Mouse (Mus musculus) embryonic facial prominence, embryonic 15.5 days (tissue): ENCODE measurements around the gene Pcsk6. TPM values are rescaled to one million over a fixed set of nuclear protein-coding genes. Genes with fewer than 3 reads are reported as not detected.

Experiments
- ATAC-seq: fragments of 200-750 bp; cut with Nextera tagmentation; 2 replicates; pipeline ENCODE4 v1.8.0; 2017; ENCODE audit warnings: low read depth, moderate TSS enrichment; ENCODE audit not compliant: insufficient number of reproducible peaks, low FRiP score, low TSS enrichment
- H3K27ac ChIP-seq: fragments of 300-500 bp; sonication (generic); replicated peaks from 2 replicates; pipeline ENCODE4 v1.5.1; 2015; ENCODE audit warnings: mild to moderate bottlenecking, inconsistent platforms
- H3K27me3 ChIP-seq: fragments of 300-500 bp; sonication (generic); 2 replicates; pipeline ENCODE4 v1.6.1; 2015; ENCODE audit warnings: inconsistent platforms
- H3K36me3 ChIP-seq: fragments of 300-500 bp; sonication (generic); 2 replicates; pipeline ENCODE4 v1.6.1; 2015; ENCODE audit warnings: mild to moderate bottlenecking, inconsistent platforms
- H3K4me1 ChIP-seq: fragments of 300-500 bp; sonication (generic); 2 replicates; pipeline ENCODE4 v1.6.1; 2015; ENCODE audit warnings: inconsistent platforms
- H3K4me2 ChIP-seq: fragments of 300-500 bp; sonication (generic); replicated peaks from 2 replicates; pipeline ENCODE4 v1.6.1; 2015; ENCODE audit warnings: mild to moderate bottlenecking, inconsistent platforms
- H3K4me3 ChIP-seq: fragments of 300-500 bp; sonication (generic); replicated peaks from 2 replicates; pipeline ENCODE4 v1.5.1; 2015; ENCODE audit warnings: mild to moderate bottlenecking, inconsistent platforms
- H3K9ac ChIP-seq: fragments of 300-500 bp; sonication (generic); 2 replicates; pipeline ENCODE4 v1.6.1; 2015; ENCODE audit warnings: inconsistent platforms
- H3K9me3 ChIP-seq: fragments of 300-500 bp; sonication (generic); replicated peaks from 2 replicates; pipeline ENCODE4 v1.6.1; 2016; ENCODE audit warnings: inconsistent platforms
- WGBS: fragments of 180-500 bp; shearing (Covaris S2); methylation state at CpG from one replicate; pipeline ENCODE4 v1.1.7; 2015; 5-methylcytosine and 5-hydroxymethylcytosine counted together
- polyA plus RNA-seq: library from polyadenylated mRNA; unstranded; fragments of >200 nt; fragmentation: Nextera tagmentation; extraction: Ambion mirVana; gene quantifications from 2 replicates; pipeline ENCODE4 v1.2.1, GENCODE M21; 2015

Pcsk6 gene
- polyA plus RNA-seq, 1 experiment from 2014 or later = 8.5 TPM

GRCm38 (mm10) chr7:65884928-65885327, 23.4 kb downstream of the Pcsk6 start:
- H3K27me3 ChIP-seq = no peaks in the 10 kb centered on the region
- WGBS = 82% methylated on average over 4 of the region's 4 CpGs
- no peak overlapping the region for H3K9ac ChIP-seq
- H3K36me3 ChIP-seq = no peaks in the 10 kb centered on the region
- H3K4me2 ChIP-seq = no peak overlapping the region
- no peak overlapping the region for H3K4me3 ChIP-seq
- H3K9me3 ChIP-seq = no peaks in the 10 kb centered on the region
- no peak for ATAC-seq
- H3K4me1 ChIP-seq = peaks cover 19% of the 10 kb centered on the region
- H3K27ac ChIP-seq = no peak overlapping the region

DNA sequence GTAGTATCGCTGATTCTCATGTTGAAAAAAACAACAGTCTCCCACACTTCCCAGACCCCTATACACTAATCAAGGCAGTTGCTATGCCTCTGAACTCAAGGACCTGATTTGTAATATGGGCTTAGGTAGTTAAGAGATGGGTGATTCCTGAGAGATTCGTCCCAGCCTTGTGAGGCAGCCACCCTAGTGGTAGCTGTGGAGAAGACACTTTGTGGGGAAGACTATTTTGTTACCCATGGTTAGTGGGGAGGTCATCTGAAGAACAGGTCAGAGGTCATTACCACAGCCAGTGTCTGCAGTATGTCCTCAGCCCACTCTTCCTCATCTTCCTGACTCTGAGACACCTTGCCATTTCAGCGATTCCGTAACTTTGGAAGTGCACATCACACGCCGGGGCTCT, 24.3 kb downstream of the Pcsk6 start:
- WGBS = 93% methylated on average over 6 of the region's 6 CpGs
- H3K9ac ChIP-seq = no peak overlapping the region
- ATAC-seq = no peak
- no peaks in the 10 kb centered on the region for H3K9me3 ChIP-seq
- no peaks in the 10 kb centered on the region for H3K36me3 ChIP-seq
- H3K27ac ChIP-seq = no peak overlapping the region
- peaks cover 16% of the 10 kb centered on the region for H3K4me1 ChIP-seq
- no peak overlapping the region for H3K4me3 ChIP-seq
- no peaks in the 10 kb centered on the region for H3K27me3 ChIP-seq
- H3K4me2 ChIP-seq = no peak overlapping the region

GRCm38 (mm10) chr7:65891831-65892230, 30.3 kb downstream of the Pcsk6 start:
- Histone ChIP-seq H3K9me3 (no peaks in the 10 kb centered on the region), H3K36me3 (no peaks in the 10 kb centered on the region), H3K4me1 (0 out of 2 replicates have a peak, but pooled peaks cover 4% of the 10 kb centered on the region), H3K4me2 (no peak overlapping the region), H3K27ac (no peak overlapping the region), H3K27me3 (no peaks in the 10 kb centered on the region), H3K9ac (no peak overlapping the region), H3K4me3 (no peak overlapping the region)
- no peak for ATAC-seq
- WGBS = 84% methylated on average over 7 of the region's 7 CpGs

DNA sequence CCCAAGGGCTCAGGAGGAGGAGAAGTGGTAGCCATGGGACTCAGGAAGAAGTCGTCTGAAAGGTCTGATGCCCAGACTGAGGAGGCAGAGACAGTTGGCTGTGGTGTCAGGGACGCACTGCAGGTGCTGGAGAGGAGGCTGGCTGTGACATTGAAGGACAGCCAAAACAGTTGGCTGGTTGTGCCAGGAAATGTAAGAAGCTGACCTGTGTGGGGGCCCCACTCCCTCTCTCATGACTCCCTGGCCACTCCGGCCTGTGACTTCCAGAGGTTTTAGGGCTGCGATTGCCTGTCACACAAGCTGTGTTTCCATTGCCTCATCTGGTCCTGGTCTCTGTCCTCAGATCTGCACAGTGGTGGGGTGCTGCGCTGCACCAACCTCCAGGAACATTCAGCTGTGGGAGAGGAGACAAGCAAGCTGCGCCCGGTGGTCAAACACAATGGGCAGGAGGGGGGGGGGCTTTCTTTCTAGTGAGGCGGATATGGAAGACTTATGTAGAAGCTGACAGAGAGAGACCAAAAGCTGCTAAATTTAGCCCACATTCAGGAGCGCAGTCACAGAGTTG, 30.8 kb downstream of the Pcsk6 start:
- no peak overlapping the region for H3K4me2 ChIP-seq
- ATAC-seq = no peak
- no peaks in the 10 kb centered on the region for H3K27me3 ChIP-seq
- 72% methylated on average over 9 of the region's 9 CpGs for WGBS
- H3K36me3 ChIP-seq = no peaks in the 10 kb centered on the region
- H3K9ac ChIP-seq = no peak overlapping the region
- H3K9me3 ChIP-seq = no peaks in the 10 kb centered on the region
- H3K27ac ChIP-seq = no peak overlapping the region
- H3K4me3 ChIP-seq = no peak overlapping the region
- 0 out of 2 replicates have a peak, but pooled peaks cover 4% of the 10 kb centered on the region for H3K4me1 ChIP-seq

- 0 out of 2 replicates have a peak, but pooled peaks have one; percentile 39 for ATAC-seq
- Histone ChIP-seq H3K9me3 (no peaks in the 10 kb centered on the region), H3K4me3 (no peak overlapping the region), H3K4me2 (no peak overlapping the region), H3K36me3 (no peaks in the 10 kb centered on the region), H3K27me3 (no peaks in the 10 kb centered on the region), H3K9ac (no peak overlapping the region), H3K27ac (no peak overlapping the region), H3K4me1 (0 out of 2 replicates have a peak, but pooled peaks cover 4% of the 10 kb centered on the region)
- WGBS = 75% methylated on average over 10 of the region's 10 CpGs
These were observed 32.0 kb downstream of the Pcsk6 start for GRCm38 (mm10) chr7:65893546-65893945.

DNA sequence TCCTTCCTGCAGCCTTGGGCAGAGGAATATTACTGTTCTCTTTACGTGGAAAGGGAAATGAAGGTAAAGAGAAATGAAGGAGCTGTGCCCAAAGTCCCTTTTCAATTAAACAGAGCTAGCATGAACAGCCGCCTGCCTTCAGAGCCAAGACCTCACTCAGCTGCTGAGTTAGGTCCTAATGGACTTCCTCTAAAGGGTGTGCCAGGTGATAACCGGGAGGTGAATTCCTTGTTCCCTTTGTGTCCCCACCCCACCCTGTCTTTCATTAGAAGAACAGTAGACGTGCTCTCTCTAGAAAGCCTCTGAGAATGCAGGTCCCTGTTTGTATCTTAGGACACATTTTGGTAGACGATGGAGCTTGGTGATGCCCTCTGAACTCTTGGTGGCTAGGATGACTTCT, 33.7 kb downstream of the Pcsk6 start:
- H3K27me3 ChIP-seq = no peaks in the 10 kb centered on the region
- no peak overlapping the region for H3K27ac ChIP-seq
- 71% methylated on average over 5 of the region's 5 CpGs for WGBS
- H3K9ac ChIP-seq = no peak overlapping the region
- no peaks in the 10 kb centered on the region for H3K9me3 ChIP-seq
- 0 out of 2 replicates have a peak, but pooled peaks cover 4% of the 10 kb centered on the region for H3K4me1 ChIP-seq
- H3K4me3 ChIP-seq = no peak overlapping the region
- no peaks in the 10 kb centered on the region for H3K36me3 ChIP-seq
- ATAC-seq = no peak
- H3K4me2 ChIP-seq = no peak overlapping the region

DNA sequence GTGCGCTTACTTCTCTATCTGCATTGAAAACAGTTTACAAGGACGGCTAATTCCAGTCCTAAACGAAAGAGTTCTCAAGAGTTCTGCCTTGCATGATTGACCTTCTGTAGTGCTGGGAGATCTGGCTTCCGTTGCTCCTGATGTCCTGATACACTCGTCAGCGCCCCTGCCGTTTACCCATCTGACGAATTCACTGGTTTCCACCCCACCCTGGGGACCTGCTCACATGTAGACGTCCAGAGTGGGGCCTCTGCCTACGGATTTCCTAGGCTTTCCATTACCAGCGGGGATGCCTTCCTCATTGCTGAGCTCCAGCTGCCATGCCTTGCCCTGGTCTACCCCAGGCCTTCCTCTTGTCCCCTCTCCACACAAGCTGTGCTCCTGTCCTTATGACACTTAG, 39.7 kb downstream of the Pcsk6 start:
- Histone ChIP-seq H3K4me2 (no peak overlapping the region), H3K27ac (no peak overlapping the region), H3K9ac (no peak overlapping the region), H3K36me3 (no peaks in the 10 kb centered on the region), H3K4me1 (peaks cover 19% of the 10 kb centered on the region), H3K4me3 (no peak overlapping the region), H3K27me3 (no peaks in the 10 kb centered on the region), H3K9me3 (no peaks in the 10 kb centered on the region)
- no peak for ATAC-seq
- 79% methylated on average over 11 of the region's 11 CpGs for WGBS

GRCm38 (mm10) chr7:65902471-65903180, 41.1 kb downstream of the Pcsk6 start:
- Histone ChIP-seq H3K36me3 (no peaks in the 10 kb centered on the region), H3K27ac (peak overlapping the region; percentile 73), H3K4me2 (peak overlapping the region; percentile 3; the same call in 1 of the 2 replicates), H3K9ac (no peak overlapping the region), H3K4me3 (no peak overlapping the region), H3K27me3 (no peaks in the 10 kb centered on the region), H3K9me3 (no peaks in the 10 kb centered on the region), H3K4me1 (peaks cover 19% of the 10 kb centered on the region)
- WGBS = 29% methylated on average over 13 of the region's 13 CpGs
- peak; percentile 72 for ATAC-seq

GRCm38 (mm10) chr7:65903456-65903855, 41.9 kb downstream of the Pcsk6 start:
- 80% methylated on average over 6 of the region's 6 CpGs for WGBS
- H3K4me2 ChIP-seq = no peak overlapping the region
- H3K4me1 ChIP-seq = peaks cover 19% of the 10 kb centered on the region
- H3K36me3 ChIP-seq = no peaks in the 10 kb centered on the region
- no peak for ATAC-seq
- H3K9ac ChIP-seq = no peak overlapping the region
- H3K4me3 ChIP-seq = no peak overlapping the region
- no peak overlapping the region for H3K27ac ChIP-seq
- H3K27me3 ChIP-seq = no peaks in the 10 kb centered on the region
- no peaks in the 10 kb centered on the region for H3K9me3 ChIP-seq

DNA sequence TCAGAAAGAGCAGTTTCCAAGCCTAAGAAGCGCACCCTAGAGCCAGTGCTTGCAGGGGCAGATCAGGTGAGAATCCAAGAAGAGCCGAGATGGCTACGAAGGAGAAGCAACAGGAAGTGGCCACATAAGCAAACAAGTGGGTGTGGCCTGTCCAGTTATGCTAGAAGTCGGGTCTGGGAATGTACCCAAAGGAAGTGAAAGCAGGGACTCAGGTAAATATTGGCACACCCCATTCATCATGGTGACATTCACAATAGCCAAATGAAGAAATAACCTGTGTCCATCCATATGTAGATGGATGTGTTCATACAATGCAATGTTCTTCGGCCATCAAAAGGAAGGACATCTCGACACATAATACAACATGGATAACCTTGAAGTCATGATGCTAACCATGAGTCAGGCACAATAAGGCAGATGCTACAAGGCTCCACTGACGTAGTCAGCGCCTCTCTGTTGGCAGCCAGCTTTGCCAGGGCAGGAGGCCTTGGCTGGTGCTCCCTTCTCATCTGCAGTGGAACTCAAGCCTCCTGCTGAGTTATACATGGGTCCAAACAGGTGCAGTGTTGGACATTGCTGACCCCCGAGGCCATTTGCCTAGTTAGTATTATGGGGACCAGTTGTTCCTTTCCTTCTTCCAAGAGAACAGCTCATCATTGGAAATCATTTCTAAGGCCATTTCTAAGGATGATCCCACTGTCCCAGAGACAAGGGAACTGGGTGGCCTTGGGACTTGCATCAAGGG, 45.2 kb downstream of the Pcsk6 start:
- H3K4me1 ChIP-seq = peaks cover 19% of the 10 kb centered on the region
- no peak for ATAC-seq
- no peak overlapping the region for H3K4me3 ChIP-seq
- no peak overlapping the region for H3K4me2 ChIP-seq
- no peaks in the 10 kb centered on the region for H3K36me3 ChIP-seq
- no peaks in the 10 kb centered on the region for H3K9me3 ChIP-seq
- WGBS = 79% methylated on average over 9 of the region's 9 CpGs
- H3K27me3 ChIP-seq = no peaks in the 10 kb centered on the region
- H3K27ac ChIP-seq = no peak overlapping the region
- no peak overlapping the region for H3K9ac ChIP-seq

DNA sequence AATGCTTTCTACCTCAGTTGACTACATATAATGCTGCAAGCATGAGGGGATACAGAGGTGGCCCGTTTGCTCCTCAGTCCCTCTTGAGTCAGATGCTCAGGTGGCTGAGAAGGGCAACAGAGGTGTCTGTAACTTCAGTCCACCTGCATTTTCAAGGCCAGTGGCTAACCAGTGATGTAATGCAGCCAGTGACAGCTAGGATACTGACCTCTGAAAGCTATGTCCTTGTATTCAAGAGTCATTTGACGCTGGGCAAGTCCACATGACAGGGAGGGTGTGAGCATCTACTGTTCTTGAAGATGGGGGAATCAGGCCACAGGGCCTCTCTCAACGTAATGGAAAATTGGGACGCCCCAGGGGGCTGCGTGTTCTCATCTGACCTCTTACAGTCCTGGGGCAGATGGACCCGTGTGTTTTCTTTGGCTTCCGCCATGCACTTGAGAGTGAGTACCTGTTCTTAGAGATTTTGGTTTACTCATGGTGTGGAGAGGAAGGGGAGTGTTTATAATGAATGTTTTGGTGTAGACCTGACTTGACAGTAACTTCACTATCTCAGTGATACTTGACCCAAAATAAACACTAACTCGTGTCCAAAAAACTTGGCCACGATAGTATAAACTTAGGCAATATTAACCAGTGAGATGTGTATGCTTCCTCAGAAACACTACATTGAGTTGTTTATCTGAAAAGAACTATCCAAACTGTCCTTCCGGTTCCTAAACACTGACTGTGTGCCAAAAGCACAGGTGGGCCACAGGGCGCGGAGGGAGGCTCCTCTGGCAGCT, 48.0 kb downstream of the Pcsk6 start:
- H3K36me3 ChIP-seq = no peaks in the 10 kb centered on the region
- H3K9me3 ChIP-seq = no peaks in the 10 kb centered on the region
- no peak overlapping the region for H3K4me3 ChIP-seq
- ATAC-seq = no peak
- H3K4me1 ChIP-seq = 0 out of 2 replicates have a peak, but pooled peaks cover 5% of the 10 kb centered on the region
- no peak overlapping the region for H3K27ac ChIP-seq
- H3K9ac ChIP-seq = no peak overlapping the region
- 84% methylated on average over 12 of the region's 12 CpGs for WGBS
- H3K4me2 ChIP-seq = no peak overlapping the region
- H3K27me3 ChIP-seq = no peaks in the 10 kb centered on the region
